Mouse (Mus musculus) testis, adult 2 months (tissue): ENCODE results near the gene Csnk2b.

Experiments used
- CTCF ChIP-seq: fragments of 200-500 bp; IDR thresholded peaks from 2 replicates; pipeline ENCODE4 v1.5.1; 2012; ENCODE audit warnings: low read depth, mild to moderate bottlenecking, inconsistent platforms, low read length, moderate library complexity; ENCODE audit not compliant: control insufficient read depth, insufficient read depth, insufficient replicate concordance
- POLR2A ChIP-seq: fragments of 200-500 bp; IDR thresholded peaks from 2 replicates; pipeline ENCODE4 v1.6.1; 2012; ENCODE audit warnings: low read depth, mild to moderate bottlenecking, inconsistent platforms, low read length, moderate library complexity; ENCODE audit not compliant: control insufficient read depth

DNA sequence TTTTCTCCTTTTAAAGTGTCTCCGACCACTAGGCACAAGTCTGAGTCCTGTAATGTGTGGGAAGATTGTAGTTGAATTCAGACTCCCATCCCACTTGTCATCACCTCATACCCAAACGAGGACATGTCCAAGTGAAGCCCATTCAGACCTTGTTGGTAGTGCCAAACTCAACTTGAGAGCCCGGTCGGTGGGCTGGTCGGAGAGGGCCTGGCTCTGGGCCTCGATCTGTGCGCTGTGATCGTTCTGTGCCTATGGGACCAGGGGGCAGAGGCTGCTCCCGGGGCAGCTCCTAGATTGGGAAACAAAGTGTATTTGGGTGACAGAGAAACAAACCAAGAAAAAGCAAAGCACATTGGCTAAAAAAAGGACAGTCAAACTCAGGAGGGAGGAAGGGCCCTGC, 31.2 kb upstream of the Csnk2b start:
- TF ChIP-seq CTCF (no peak), POLR2A (no peak)
